Mouse (Mus musculus): Measurements from ENCODE around the gene Dnpep. TPM values are rescaled to one million over a fixed set of nuclear protein-coding genes. Genes with fewer than 3 reads are reported as not detected.

Gene Dnpep
- polyA plus RNA-seq (2012; rRNA removed) = 157 and 865 TPM in 2 replicates

GRCm38 (mm10) chr1:75317241-75318201, at the start of gene Dnpep:
Dnpep (minus strand) TSS chr1:75317990.
- peaks cover 22% of the 10 kb centered on the region for H3K36me3 ChIP-seq (ENCODE audit: control insufficient read depth, insufficient read depth, low read length)
- TF ChIP-seq POLR2A (IDR thresholded peaks at IDR 0.05; ENCODE audit: low read depth, low read length) (peak; percentile 28), CTCF (IDR thresholded peaks at IDR 0.05; ENCODE audit: extremely low read depth, insufficient read length, insufficient replicate concordance, low read depth, low read length) (peak; percentile 77)
- H3K4me1 ChIP-seq (ENCODE audit: control insufficient read depth, insufficient read depth, insufficient read length, low read length) = peaks cover 6% of the 10 kb centered on the region; the same call in 1 of the 2 replicates
- H3K4me3 ChIP-seq (ENCODE audit: low read depth, low read length) = peak within 1 kb of the TSS; percentile 78
- H3K27me3 ChIP-seq (ENCODE audit: control insufficient read depth, insufficient read depth, low read length) = no peaks in the 10 kb centered on the region
- WGBS = 1% methylated on average over 92 of the region's 92 CpGs
- H3K27ac ChIP-seq (ENCODE audit: insufficient read depth, low read depth, low read length) = peak within 1 kb of the TSS; percentile 97

GRCm38 (mm10) chr1:75365510-75366137, 47.8 kb upstream of the Dnpep start:
- H3K4me3 ChIP-seq (ENCODE audit: low read depth, low read length) = no peak overlapping the region
- peaks cover 3% of the 10 kb centered on the region; the same call in 1 of the 2 replicates for H3K27me3 ChIP-seq (ENCODE audit: control insufficient read depth, insufficient read depth, low read length)
- no peaks in the 10 kb centered on the region for H3K36me3 ChIP-seq (ENCODE audit: control insufficient read depth, insufficient read depth, low read length)
- H3K4me1 ChIP-seq (ENCODE audit: control insufficient read depth, insufficient read depth, insufficient read length, low read length) = peaks cover 11% of the 10 kb centered on the region
- 74% methylated on average over 14 of the region's 14 CpGs for WGBS
- no peak overlapping the region for H3K27ac ChIP-seq (ENCODE audit: insufficient read depth, low read depth, low read length)
- TF ChIP-seq POLR2A (IDR thresholded peaks at IDR 0.05; ENCODE audit: low read depth, low read length) (no peak), CTCF (IDR thresholded peaks at IDR 0.05; ENCODE audit: extremely low read depth, insufficient read length, insufficient replicate concordance, low read depth, low read length) (no peak)

DNA sequence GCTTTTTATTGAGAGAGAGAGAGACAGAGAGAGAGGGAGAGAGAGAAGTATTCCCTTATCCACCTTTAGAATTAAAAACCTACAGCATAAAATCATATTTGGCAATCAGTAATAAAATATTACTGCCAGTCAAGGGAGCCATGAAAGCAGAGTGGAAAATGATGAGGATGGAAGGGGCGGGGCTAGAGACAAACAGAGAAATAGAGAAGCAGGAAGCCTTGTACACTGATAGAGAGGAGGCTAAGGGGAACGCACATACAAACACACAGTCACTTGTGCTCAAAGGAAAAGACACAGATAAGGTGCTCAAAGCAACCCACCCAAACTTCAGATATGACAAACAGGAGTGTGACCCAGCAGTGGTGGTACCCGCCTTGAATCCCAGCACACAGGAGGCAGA, 46.1 kb upstream of the Dnpep start:
- no peak overlapping the region for H3K27ac ChIP-seq (ENCODE audit: insufficient read depth, low read depth, low read length)
- H3K4me1 ChIP-seq (ENCODE audit: control insufficient read depth, insufficient read depth, insufficient read length, low read length) = no peaks in the 10 kb centered on the region
- no peak overlapping the region for H3K4me3 ChIP-seq (ENCODE audit: low read depth, low read length)
- H3K36me3 ChIP-seq (ENCODE audit: control insufficient read depth, insufficient read depth, low read length) = no peaks in the 10 kb centered on the region
- 48% methylated on average over 3 of the region's 3 CpGs for WGBS
- H3K27me3 ChIP-seq (ENCODE audit: control insufficient read depth, insufficient read depth, low read length) = peaks cover 13% of the 10 kb centered on the region
- no peak for TF ChIP-seq POLR2A (IDR thresholded peaks at IDR 0.05; ENCODE audit: low read depth, low read length)
- no peak for TF ChIP-seq CTCF (IDR thresholded peaks at IDR 0.05; ENCODE audit: extremely low read depth, insufficient read length, insufficient replicate concordance, low read depth, low read length)

GRCm38 (mm10) chr1:75361750-75362149, 44.0 kb upstream of the Dnpep start:
- TF ChIP-seq CTCF (IDR thresholded peaks at IDR 0.05; ENCODE audit: extremely low read depth, insufficient read length, insufficient replicate concordance, low read depth, low read length) (no peak), POLR2A (IDR thresholded peaks at IDR 0.05; ENCODE audit: low read depth, low read length) (no peak)
- H3K36me3 ChIP-seq (ENCODE audit: control insufficient read depth, insufficient read depth, low read length) = no peaks in the 10 kb centered on the region
- no peaks in the 10 kb centered on the region for H3K4me1 ChIP-seq (ENCODE audit: control insufficient read depth, insufficient read depth, insufficient read length, low read length)
- WGBS = 16% methylated on average over 4 of the region's 4 CpGs
- H3K27me3 ChIP-seq (ENCODE audit: control insufficient read depth, insufficient read depth, low read length) = peaks cover 13% of the 10 kb centered on the region
- peak overlapping the region; percentile 39 for H3K4me3 ChIP-seq (ENCODE audit: low read depth, low read length)
- 0 out of 2 replicates have a peak overlapping the region, but pooled peaks have one; percentile 29 for H3K27ac ChIP-seq (ENCODE audit: insufficient read depth, low read depth, low read length)

GRCm38 (mm10) chr1:75361123-75361522, 43.3 kb upstream of the Dnpep start:
- H3K4me1 ChIP-seq (ENCODE audit: control insufficient read depth, insufficient read depth, insufficient read length, low read length) = no peaks in the 10 kb centered on the region
- WGBS = 45% methylated on average over 4 of the region's 4 CpGs
- peak overlapping the region; percentile 43; the same call in 1 of the 2 replicates for H3K4me3 ChIP-seq (ENCODE audit: low read depth, low read length)
- TF ChIP-seq CTCF (IDR thresholded peaks at IDR 0.05; ENCODE audit: extremely low read depth, insufficient read length, insufficient replicate concordance, low read depth, low read length) (no peak), POLR2A (IDR thresholded peaks at IDR 0.05; ENCODE audit: low read depth, low read length) (no peak)
- H3K27ac ChIP-seq (ENCODE audit: insufficient read depth, low read depth, low read length) = no peak overlapping the region
- H3K36me3 ChIP-seq (ENCODE audit: control insufficient read depth, insufficient read depth, low read length) = no peaks in the 10 kb centered on the region
- H3K27me3 ChIP-seq (ENCODE audit: control insufficient read depth, insufficient read depth, low read length) = peaks cover 13% of the 10 kb centered on the region

DNA sequence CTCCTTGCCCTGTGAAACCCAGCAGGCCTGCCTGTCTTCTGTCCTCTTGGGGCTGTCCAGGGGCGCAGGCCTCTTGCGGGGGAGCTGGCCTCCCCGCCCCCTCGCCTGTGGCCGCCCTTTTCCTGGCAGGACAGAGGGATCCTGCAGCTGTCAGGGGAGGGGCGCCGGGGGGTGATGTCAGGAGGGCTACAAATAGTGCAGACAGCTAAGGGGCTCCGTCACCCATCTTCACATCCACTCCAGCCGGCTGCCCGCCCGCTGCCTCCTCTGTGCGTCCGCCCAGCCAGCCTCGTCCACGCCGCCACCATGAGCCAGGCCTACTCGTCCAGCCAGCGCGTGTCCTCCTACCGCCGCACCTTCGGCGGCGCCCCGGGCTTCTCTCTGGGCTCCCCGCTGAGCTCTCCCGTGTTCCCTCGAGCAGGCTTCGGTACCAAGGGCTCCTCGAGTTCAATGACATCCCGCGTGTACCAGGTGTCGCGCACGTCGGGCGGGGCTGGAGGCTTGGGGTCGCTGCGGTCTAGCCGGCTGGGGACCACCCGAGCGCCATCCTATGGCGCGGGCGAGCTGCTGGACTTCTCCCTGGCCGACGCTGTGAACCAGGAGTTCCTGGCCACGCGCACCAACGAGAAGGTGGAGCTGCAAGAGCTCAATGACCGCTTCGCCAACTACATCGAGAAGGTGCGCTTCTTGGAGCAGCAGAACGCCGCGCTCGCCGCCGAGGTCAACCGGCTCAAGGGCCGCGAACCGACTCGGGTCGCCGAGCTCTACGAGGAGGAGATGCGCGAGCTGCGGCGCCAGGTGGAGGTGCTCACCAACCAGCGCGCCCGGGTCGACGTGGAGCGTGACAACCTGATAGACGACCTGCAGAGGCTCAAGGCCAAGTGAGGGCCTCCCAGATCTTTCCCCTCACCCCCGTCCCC, 42.6 kb upstream of the Dnpep start, which contains the start of gene Des:
Des (plus strand) TSS at position 218 of the 920 bp plus-strand sequence.
- Histone ChIP-seq H3K4me1 (ENCODE audit: control insufficient read depth, insufficient read depth, insufficient read length, low read length) (no peaks in the 10 kb centered on the region), H3K27ac (ENCODE audit: insufficient read depth, low read depth, low read length) (peak within 1 kb of the TSS; percentile 32), H3K27me3 (ENCODE audit: control insufficient read depth, insufficient read depth, low read length) (peaks cover 13% of the 10 kb centered on the region), H3K36me3 (ENCODE audit: control insufficient read depth, insufficient read depth, low read length) (no peaks in the 10 kb centered on the region), H3K4me3 (ENCODE audit: low read depth, low read length) (peak within 1 kb of the TSS; percentile 50)
- TF ChIP-seq CTCF (IDR thresholded peaks at IDR 0.05; ENCODE audit: extremely low read depth, insufficient read length, insufficient replicate concordance, low read depth, low read length) = no peak
- TF ChIP-seq POLR2A (IDR thresholded peaks at IDR 0.05; ENCODE audit: low read depth, low read length) = no peak
- 6% methylated on average over 80 of the region's 80 CpGs for WGBS

All from small intestine, adult 2 months (tissue).